Mouse (Mus musculus): ENCODE measurements around the gene B4galt1.
A peak's percentile ranks its signal among the peaks of the same experiment; 100 is the strongest.

B4galt1 gene

GRCm38 (mm10) chr4:40853565-40854386, at the start of gene B4galt1:
B4galt1 (minus strand) TSS chr4:40854005.
- peak; percentile 98 for DNase-seq (ENCODE audit: low spot score)

- DNase-seq (ENCODE audit: low spot score) = no peak
Observed at GRCm38 (mm10) chr4:40900612-40901011, 46.8 kb upstream of the B4galt1 start.

- DNase-seq (ENCODE audit: low spot score) = no peak
Observed at GRCm38 (mm10) chr4:40900071-40900470, 46.3 kb upstream of the B4galt1 start.

- DNase-seq (ENCODE audit: low spot score) = no peak
Observed at GRCm38 (mm10) chr4:40899264-40899663, 45.5 kb upstream of the B4galt1 start.

GRCm38 (mm10) chr4:40898476-40899044, 44.8 kb upstream of the B4galt1 start:
- no peak for DNase-seq (ENCODE audit: low spot score)

GRCm38 (mm10) chr4:40895646-40896045, 41.8 kb upstream of the B4galt1 start:
- DNase-seq (ENCODE audit: low spot score) = no peak

GRCm38 (mm10) chr4:40895118-40895517, 41.3 kb upstream of the B4galt1 start:
- no peak for DNase-seq (ENCODE audit: low spot score)

GRCm38 (mm10) chr4:40891206-40891605, 37.4 kb upstream of the B4galt1 start:
- no peak for DNase-seq (ENCODE audit: low spot score)

GRCm38 (mm10) chr4:40889983-40890382, 36.2 kb upstream of the B4galt1 start:
- no peak for DNase-seq (ENCODE audit: low spot score)

- no peak for DNase-seq (ENCODE audit: low spot score)
Observed at GRCm38 (mm10) chr4:40889252-40889651, 35.4 kb upstream of the B4galt1 start.

GRCm38 (mm10) chr4:40888839-40889238, 35.0 kb upstream of the B4galt1 start:
- no peak for DNase-seq (ENCODE audit: low spot score)

- DNase-seq (ENCODE audit: low spot score) = no peak
Observed at GRCm38 (mm10) chr4:40885883-40886282, 32.1 kb upstream of the B4galt1 start.

GRCm38 (mm10) chr4:40885166-40885525, 31.3 kb upstream of the B4galt1 start:
- DNase-seq (ENCODE audit: low spot score) = no peak

- DNase-seq (ENCODE audit: low spot score) = no peak
Observed at GRCm38 (mm10) chr4:40884282-40885165, 30.7 kb upstream of the B4galt1 start.

- peak; percentile 62 for DNase-seq (ENCODE audit: low spot score)
Observed at GRCm38 (mm10) chr4:40883200-40883599, 29.4 kb upstream of the B4galt1 start.

GRCm38 (mm10) chr4:40877528-40877927, 23.7 kb upstream of the B4galt1 start:
- DNase-seq (ENCODE audit: low spot score) = no peak

GRCm38 (mm10) chr4:40876814-40877371, 23.1 kb upstream of the B4galt1 start:
- peak; percentile 61 for DNase-seq (ENCODE audit: low spot score)

GRCm38 (mm10) chr4:40875842-40876241, 22.0 kb upstream of the B4galt1 start:
- DNase-seq (ENCODE audit: low spot score) = peak; percentile 91

GRCm38 (mm10) chr4:40874794-40875552, 21.2 kb upstream of the B4galt1 start:
- DNase-seq (ENCODE audit: low spot score) = no peak

GRCm38 (mm10) chr4:40874151-40874600, 20.4 kb upstream of the B4galt1 start:
- DNase-seq (ENCODE audit: low spot score) = no peak

GRCm38 (mm10) chr4:40873320-40873719, 19.5 kb upstream of the B4galt1 start:
- no peak for DNase-seq (ENCODE audit: low spot score)
